Mouse (Mus musculus) right cerebral cortex, adult 2 months (tissue): ENCODE data around the gene Parvb.

Source experiments
- DNase-seq, 2 experiments: peaks; one replicate each; pipeline ENCODE4 v3.0.0; 2021 to 2022; ENCODE audit warnings: low spot score in 2 of 2

Parvb gene

GRCm38 (mm10) chr15:84217969-84218782, 13.7 kb upstream of the Parvb start:
- DNase-seq = no peak

- peak in 1 of 2 experiments; percentile 34 for DNase-seq
Observed at GRCm38 (mm10) chr15:84218783-84219271, 13.0 kb upstream of the Parvb start.

GRCm38 (mm10) chr15:84221539-84221938, 10.3 kb upstream of the Parvb start:
- DNase-seq = no peak

GRCm38 (mm10) chr15:84223423-84223822, 8.4 kb upstream of the Parvb start:
- peak; percentile 52 to 58 for DNase-seq

GRCm38 (mm10) chr15:84224779-84225178, 7.1 kb upstream of the Parvb start:
- no peak for DNase-seq

- no peak for DNase-seq
Observed at GRCm38 (mm10) chr15:84226918-84227317, 4.9 kb upstream of the Parvb start.

- DNase-seq = no peak
Observed at GRCm38 (mm10) chr15:84230661-84231060, 1.2 kb upstream of the Parvb start.

- DNase-seq = peak; percentile 79 to 80
Observed at GRCm38 (mm10) chr15:84231113-84231712, 630 bp upstream of the Parvb start.

- no peak for DNase-seq
Observed at GRCm38 (mm10) chr15:84232609-84233008, 766 bp downstream of the Parvb start.

- no peak for DNase-seq
Observed at GRCm38 (mm10) chr15:84234794-84235581, 3.1 kb downstream of the Parvb start.

- DNase-seq = no peak
Observed at GRCm38 (mm10) chr15:84235646-84236045, 3.8 kb downstream of the Parvb start.

GRCm38 (mm10) chr15:84238552-84238951, 6.7 kb downstream of the Parvb start:
- DNase-seq = no peak

GRCm38 (mm10) chr15:84238991-84239401, 7.2 kb downstream of the Parvb start:
- DNase-seq = no peak

- DNase-seq = no peak
Observed at GRCm38 (mm10) chr15:84241520-84241919, 9.7 kb downstream of the Parvb start.

- no peak for DNase-seq
Observed at GRCm38 (mm10) chr15:84245104-84245503, 13.3 kb downstream of the Parvb start.

- no peak for DNase-seq
Observed at GRCm38 (mm10) chr15:84246195-84246594, 14.4 kb downstream of the Parvb start.

GRCm38 (mm10) chr15:84247309-84247708, 15.5 kb downstream of the Parvb start:
- no peak for DNase-seq

- no peak for DNase-seq
Observed at GRCm38 (mm10) chr15:84251227-84251626, 19.4 kb downstream of the Parvb start.

GRCm38 (mm10) chr15:84252645-84253044, 20.8 kb downstream of the Parvb start:
- DNase-seq = no peak

GRCm38 (mm10) chr15:84253757-84254156, 21.9 kb downstream of the Parvb start:
- no peak for DNase-seq

- DNase-seq = no peak
Observed at GRCm38 (mm10) chr15:84254387-84254786, 22.5 kb downstream of the Parvb start.

GRCm38 (mm10) chr15:84256254-84256850, 24.5 kb downstream of the Parvb start:
- DNase-seq = no peak
